Mouse (Mus musculus) heart, adult 2 months (tissue): ENCODE measurements at regions not wholly inside any gene's neighbourhood (a gene's known extent, or its start where the extent isn't known, plus 50 kb on each side); places are given as distances from the start of the nearest gene placed in this dataset.

Experiments
- CTCF ChIP-seq: fragments of 200-600 bp; IDR thresholded peaks from 2 replicates; pipeline ENCODE4 v1.8.1; 2022; ENCODE audit warnings: antibody characterized with exemption, mild to moderate bottlenecking, moderate library complexity
- EP300 ChIP-seq: fragments of 200-500 bp; IDR thresholded peaks from 2 replicates; pipeline ENCODE4 v1.6.1; 2011; ENCODE audit warnings: low read depth, low read length, control low read depth; ENCODE audit not compliant: insufficient read depth
- POLR2A ChIP-seq: fragments of 200-500 bp; IDR thresholded peaks from 2 replicates; pipeline ENCODE4 v1.6.1; 2011; ENCODE audit warnings: mild to moderate bottlenecking, low read depth, low read length, control low read depth; ENCODE audit not compliant: insufficient read depth

- no peak for TF ChIP-seq EP300
- no peak for TF ChIP-seq CTCF
- TF ChIP-seq POLR2A = no peak
These were observed 288.2 kb upstream of the Veph1 start for GRCm38 (mm10) chr3:66584831-66585230.
